Mouse (Mus musculus) stomach, embryonic 14.5 days (tissue): ENCODE measurements around the gene Taf1a. TPM values are rescaled to one million over a fixed set of nuclear protein-coding genes. Genes with fewer than 3 reads are reported as not detected.

Source experiments
- ATAC-seq: fragments of 200-750 bp; cut with Nextera tagmentation; 2 replicates; pipeline ENCODE4 v1.8.0; 2017; ENCODE audit warnings: low read depth, moderate TSS enrichment; ENCODE audit not compliant: insufficient number of reproducible peaks, insufficient read depth, low FRiP score
- H3K27ac ChIP-seq: fragments of 300-500 bp; sonication (generic); 2 replicates; pipeline ENCODE4 v1.5.1; 2014; ENCODE audit warnings: mild to moderate bottlenecking, low read length, moderate library complexity, mixed read lengths
- H3K27me3 ChIP-seq: fragments of 300-500 bp; sonication (generic); 2 replicates; pipeline ENCODE4 v1.6.1; 2014; ENCODE audit warnings: low read length, control low read depth, mixed read lengths; ENCODE audit not compliant: control insufficient read depth, insufficient read depth
- H3K36me3 ChIP-seq: fragments of 300-500 bp; sonication (generic); 2 replicates; pipeline ENCODE4 v1.6.1; 2014; ENCODE audit warnings: mild to moderate bottlenecking, control low read depth, low read length, moderate library complexity, mixed read lengths; ENCODE audit not compliant: control insufficient read depth, insufficient read depth
- H3K4me1 ChIP-seq: fragments of 300-500 bp; sonication (generic); 2 replicates; pipeline ENCODE4 v1.6.1; 2014; ENCODE audit warnings: low read length, control low read depth, mixed read lengths; ENCODE audit not compliant: control insufficient read depth, insufficient read depth
- H3K4me2 ChIP-seq: fragments of 300-500 bp; sonication (generic); replicated peaks from 2 replicates; pipeline ENCODE4 v1.6.1; 2014; ENCODE audit warnings: low read depth, low read length, control low read depth
- H3K4me3 ChIP-seq: fragments of 300-500 bp; sonication (generic); 2 replicates; pipeline ENCODE4 v1.5.1; 2014; ENCODE audit warnings: low read depth, low read length, control low read depth
- H3K9ac ChIP-seq: fragments of 300-500 bp; sonication (generic); replicated peaks from 2 replicates; pipeline ENCODE4 v1.6.1; 2014; ENCODE audit warnings: low read depth, mild to moderate bottlenecking, control low read depth, low read length, moderate library complexity, mixed read lengths
- H3K9me3 ChIP-seq: fragments of 300-500 bp; sonication (generic); 2 replicates; pipeline ENCODE4 v1.6.1; 2016; ENCODE audit warnings: low read depth, low read length, control low read depth; ENCODE audit not compliant: control insufficient read depth
- WGBS: fragments of 180-500 bp; shearing (Covaris S2); extraction: QIAGEN DNeasy Blood & Tissue Kit; methylation state at CpG from one replicate; pipeline ENCODE4 v1.1.7; 2014; 5-methylcytosine and 5-hydroxymethylcytosine counted together
- polyA plus RNA-seq: library from polyadenylated mRNA; unstranded; fragments of >200 nt; fragmentation: Nextera tagmentation; extraction: Ambion mirVana; gene quantifications from 2 replicates; pipeline ENCODE4 v1.2.1, GENCODE M21; 2014

Taf1a gene
- polyA plus RNA-seq, 1 experiment from 2014 or later, result 24.7 TPM

- H3K4me1 ChIP-seq, result no peaks in the 10 kb centered on the region
- 91% methylated on average over 7 of the region's 7 CpGs for WGBS
- ATAC-seq, result no peak
- no peaks in the 10 kb centered on the region for H3K27me3 ChIP-seq
- no peaks in the 10 kb centered on the region for H3K36me3 ChIP-seq
- H3K9me3 ChIP-seq, result no peaks in the 10 kb centered on the region
- H3K4me2 ChIP-seq, result no peak overlapping the region
- no peak overlapping the region for H3K9ac ChIP-seq
- H3K27ac ChIP-seq, result no peak overlapping the region
- no peak overlapping the region for H3K4me3 ChIP-seq
These were observed 35.3 kb downstream of the Taf1a start for GRCm38 (mm10) chr1:183424100-183424499.

GRCm38 (mm10) chr1:183434918-183435317 is 46.1 kb downstream of the Taf1a start:
- Histone ChIP-seq H3K27me3 (no peaks in the 10 kb centered on the region), H3K4me2 (no peak overlapping the region), H3K4me3 (no peak overlapping the region), H3K27ac (no peak overlapping the region), H3K4me1 (0 out of 2 replicates have a peak, but pooled peaks cover 7% of the 10 kb centered on the region), H3K9ac (no peak overlapping the region), H3K9me3 (no peaks in the 10 kb centered on the region), H3K36me3 (no peaks in the 10 kb centered on the region)
- WGBS, result 80% methylated on average over 9 of the region's 9 CpGs
- ATAC-seq, result no peak

- Histone ChIP-seq H3K9me3 (no peaks in the 10 kb centered on the region), H3K4me3 (no peak overlapping the region), H3K27ac (no peak overlapping the region), H3K4me1 (0 out of 2 replicates have a peak, but pooled peaks cover 7% of the 10 kb centered on the region), H3K4me2 (peak overlapping the region; percentile 13; the same call in 1 of the 2 replicates), H3K27me3 (no peaks in the 10 kb centered on the region), H3K9ac (no peak overlapping the region), H3K36me3 (no peaks in the 10 kb centered on the region)
- 32% methylated on average over 22 of the region's 22 CpGs for WGBS
- ATAC-seq, result no peak; the same call in 1 of the 2 replicates
These were observed 50.3 kb downstream of the Taf1a start for GRCm38 (mm10) chr1:183439036-183439435.

- H3K27ac ChIP-seq, result no peak overlapping the region
- WGBS, result 24% methylated on average over 19 of the region's 19 CpGs
- H3K9me3 ChIP-seq, result no peaks in the 10 kb centered on the region
- ATAC-seq, result peak; percentile 66
- H3K4me1 ChIP-seq, result 0 out of 2 replicates have a peak, but pooled peaks cover 4% of the 10 kb centered on the region
- H3K27me3 ChIP-seq, result no peaks in the 10 kb centered on the region
- no peak overlapping the region for H3K9ac ChIP-seq
- no peak overlapping the region for H3K4me3 ChIP-seq
- no peak overlapping the region for H3K4me2 ChIP-seq
- H3K36me3 ChIP-seq, result no peaks in the 10 kb centered on the region
These were observed 53.4 kb downstream of the Taf1a start for GRCm38 (mm10) chr1:183442015-183442774.

GRCm38 (mm10) chr1:183453066-183453465 is 64.3 kb downstream of the Taf1a start:
- Histone ChIP-seq H3K4me3 (no peak overlapping the region), H3K4me2 (no peak overlapping the region), H3K9ac (no peak overlapping the region), H3K9me3 (0 out of 2 replicates have a peak, but pooled peaks cover 4% of the 10 kb centered on the region), H3K4me1 (no peaks in the 10 kb centered on the region), H3K27me3 (no peaks in the 10 kb centered on the region), H3K27ac (no peak overlapping the region), H3K36me3 (no peaks in the 10 kb centered on the region)
- no peak for ATAC-seq
- WGBS, result 24% methylated on average over 3 of the region's 3 CpGs

Other genes starting within 250 kb of the Taf1a start
- 10.6 and 12.3 TPM in 2 replicates for gene Disp1, start 167.5 kb upstream of the Taf1a start, polyA plus RNA-seq
- gene Aida, start 92.4 kb upstream of the Taf1a start, polyA plus RNA-seq, result 28.3 and 30.0 TPM in 2 replicates
- gene Brox, start 91.7 kb upstream of the Taf1a start, polyA plus RNA-seq, result 47.0 and 48.1 TPM in 2 replicates
- 106 and 120 TPM in 2 replicates for gene Mia3, start 19.4 kb upstream of the Taf1a start, polyA plus RNA-seq
- 0.10 and 0.14 TPM in 2 replicates for gene Hhipl2, start 29.2 kb downstream of the Taf1a start, polyA plus RNA-seq